Mouse (Mus musculus): ENCODE results near the gene Camk1d.
A peak's percentile ranks its signal among the peaks of the same experiment; 100 is the strongest.

Gene Camk1d

GRCm38 (mm10) chr2:5656326-5656725 is 58.0 kb downstream of the Camk1d start:
- no peak for DNase-seq

- DNase-seq = no peak
These were observed 62.2 kb downstream of the Camk1d start for GRCm38 (mm10) chr2:5652071-5652470.

GRCm38 (mm10) chr2:5651285-5651870 is 62.9 kb downstream of the Camk1d start:
- DNase-seq = no peak

- no peak for DNase-seq
These were observed 65.1 kb downstream of the Camk1d start for GRCm38 (mm10) chr2:5649226-5649625.

DNA sequence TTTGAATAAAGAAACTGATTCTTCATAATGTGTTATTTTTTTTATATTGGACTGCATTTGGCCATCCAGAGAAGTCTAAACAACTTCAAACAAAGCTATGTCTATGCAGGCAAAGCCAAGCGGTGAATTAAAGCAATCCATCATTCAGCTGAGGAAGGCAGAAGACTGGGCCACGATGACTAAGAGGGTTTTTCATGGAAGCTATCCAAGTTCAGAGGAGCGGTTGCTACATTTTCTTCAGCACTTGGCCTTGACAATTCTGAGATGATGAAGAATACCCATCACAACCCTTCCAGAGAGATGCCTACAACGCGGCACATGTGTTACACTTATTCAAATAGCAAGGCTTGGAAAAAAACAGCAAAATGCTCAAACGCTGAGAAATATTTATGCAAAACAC is 65.6 kb downstream of the Camk1d start:
- DNase-seq = no peak

DNA sequence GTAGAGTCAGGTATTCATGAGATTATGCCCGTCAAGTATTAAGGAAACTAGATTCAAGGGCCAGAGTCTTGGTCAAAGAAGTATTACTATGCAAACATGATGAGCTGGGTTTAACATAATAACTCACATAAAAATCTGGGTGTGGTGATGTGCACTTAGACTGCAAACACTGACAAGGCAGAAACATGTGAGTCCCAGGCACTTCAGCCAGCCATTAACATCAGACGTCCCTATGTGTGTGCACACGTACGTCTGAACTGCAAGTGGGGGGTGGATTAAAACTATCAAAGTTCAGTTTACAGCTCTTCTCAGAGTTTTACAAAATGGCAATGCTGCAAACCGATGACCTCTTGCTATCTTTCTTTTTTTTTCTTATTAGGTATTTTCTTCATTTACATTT is 68.0 kb downstream of the Camk1d start:
- DNase-seq = no peak

- DNase-seq = no peak
These were observed 68.7 kb downstream of the Camk1d start for GRCm38 (mm10) chr2:5645584-5645983.

- no peak for DNase-seq
These were observed 70.4 kb downstream of the Camk1d start for GRCm38 (mm10) chr2:5643937-5644336.

- DNase-seq = no peak
These were observed 71.1 kb downstream of the Camk1d start for GRCm38 (mm10) chr2:5643226-5643625.

DNA sequence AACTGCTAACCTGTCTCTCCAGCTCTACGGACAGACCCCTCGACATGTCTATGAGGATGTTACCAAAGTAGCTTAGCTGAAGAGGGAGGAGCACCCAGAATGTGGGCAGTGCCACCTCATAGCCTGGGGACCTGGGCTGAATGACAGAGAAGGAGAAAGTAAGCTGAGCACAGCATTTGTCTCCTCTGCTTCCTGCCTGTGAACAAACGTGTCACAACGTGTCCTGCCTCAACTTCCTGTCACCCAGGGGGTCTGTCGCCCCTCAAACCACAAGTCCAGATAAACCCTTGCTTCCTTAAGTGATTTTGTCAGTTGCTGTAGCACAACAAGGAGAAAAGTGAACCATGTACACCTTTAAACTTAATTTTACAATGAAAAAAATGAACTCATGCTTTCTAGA is 71.7 kb downstream of the Camk1d start:
- DNase-seq = peak; percentile 12 to 22

- DNase-seq = no peak
These were observed 72.6 kb downstream of the Camk1d start for GRCm38 (mm10) chr2:5641678-5642077.

GRCm38 (mm10) chr2:5640586-5640985 is 73.7 kb downstream of the Camk1d start:
- DNase-seq = no peak

DNA sequence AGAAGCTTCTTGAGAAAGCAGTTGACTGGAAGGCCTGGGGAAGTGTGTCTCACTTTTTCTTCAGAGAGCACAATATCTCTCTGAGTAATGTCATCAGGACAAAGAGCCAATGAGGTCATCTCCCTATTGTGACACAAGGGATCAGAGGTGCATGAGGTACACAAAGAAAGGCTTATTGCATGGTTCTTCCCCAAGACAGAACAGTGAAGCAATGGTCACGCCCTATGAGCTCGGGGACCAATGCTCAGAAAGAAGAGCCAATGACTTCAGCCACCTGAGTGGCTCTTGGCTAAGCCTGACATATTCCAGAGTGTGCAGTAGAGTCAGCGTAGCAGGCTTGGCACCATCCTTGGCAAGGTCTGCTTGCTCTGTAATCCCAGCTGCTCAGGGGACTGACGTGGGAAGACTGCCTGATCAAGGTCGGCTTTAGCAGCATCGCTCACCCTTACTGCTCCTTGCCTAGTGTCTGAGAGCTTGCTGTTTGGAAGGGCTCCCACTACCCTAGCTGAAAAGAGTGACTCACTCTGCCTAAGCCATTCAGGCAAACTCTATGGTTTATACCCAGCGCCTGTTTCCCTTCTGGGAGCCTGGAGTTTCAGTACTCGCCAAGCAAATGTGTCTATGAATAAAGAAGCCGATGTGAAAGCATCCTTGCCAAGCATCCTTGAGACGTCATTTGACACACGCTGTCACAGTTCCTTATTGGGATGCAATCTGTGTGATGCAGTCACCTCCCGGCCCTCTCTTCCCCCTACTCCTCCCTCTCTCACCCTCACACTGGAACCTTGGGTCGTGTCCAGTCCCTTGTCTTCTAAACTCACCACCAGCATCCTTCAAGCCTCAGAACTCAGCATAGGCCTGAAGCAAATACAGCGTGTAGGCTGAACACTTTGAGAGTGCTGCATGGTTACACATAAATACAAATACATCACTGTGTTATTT is 77.2 kb downstream of the Camk1d start:
- DNase-seq = no peak

- DNase-seq = no peak
These were observed 82.0 kb downstream of the Camk1d start for GRCm38 (mm10) chr2:5632355-5632684.

DNA sequence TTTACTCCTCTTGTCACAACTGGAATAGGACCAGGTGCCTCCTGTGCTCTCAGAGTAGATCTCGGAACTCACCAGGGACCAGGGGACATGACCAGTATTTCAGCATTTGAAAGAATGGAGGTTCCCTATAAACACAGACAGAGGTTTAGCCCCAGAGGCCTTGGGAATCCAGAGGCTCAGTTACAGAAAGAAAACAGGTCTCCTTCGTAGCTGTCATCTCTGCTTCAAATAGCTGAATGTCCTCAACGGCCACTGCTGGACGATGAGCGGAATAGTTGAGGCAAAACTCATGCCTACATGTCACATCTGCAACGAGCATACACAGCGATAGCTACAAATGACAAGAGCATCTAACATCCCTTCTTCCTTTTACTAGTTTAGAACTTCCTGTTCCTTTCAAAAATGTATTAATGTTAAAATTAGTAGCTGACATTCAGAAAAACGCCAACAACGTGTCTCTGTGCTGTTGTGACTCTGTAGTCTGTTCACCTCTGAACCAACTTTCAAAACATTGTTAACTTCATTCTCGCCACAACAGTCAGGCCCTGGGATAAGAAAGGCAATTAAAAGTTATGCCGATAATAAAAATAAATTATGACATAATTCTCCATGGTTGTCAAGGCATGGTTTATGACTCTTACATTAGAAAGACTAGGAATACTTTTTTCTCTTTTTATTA is 82.5 kb downstream of the Camk1d start:
- DNase-seq = no peak

DNA sequence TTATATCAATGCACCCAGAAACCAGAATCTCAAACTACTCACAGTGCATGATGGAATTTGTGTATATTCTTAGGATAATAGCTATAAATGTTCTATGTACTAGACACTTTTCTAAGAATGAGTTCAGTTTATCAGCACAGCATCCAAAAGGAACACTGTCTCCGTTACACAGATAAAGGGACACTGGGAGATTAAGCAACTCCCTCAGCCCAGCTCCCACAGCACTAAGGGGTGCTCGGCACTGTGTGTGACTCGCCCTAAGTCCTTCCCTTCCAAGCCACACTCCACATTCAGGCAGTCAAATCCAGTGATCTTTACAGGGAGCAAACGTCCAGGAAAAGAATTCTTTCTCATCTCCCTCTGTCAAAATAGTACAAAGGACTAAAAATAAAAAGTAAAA is 83.6 kb downstream of the Camk1d start:
- no peak for DNase-seq

- no peak for DNase-seq
These were observed 89.9 kb downstream of the Camk1d start for GRCm38 (mm10) chr2:5624379-5624778.

- no peak for DNase-seq
These were observed 95.9 kb downstream of the Camk1d start for GRCm38 (mm10) chr2:5618361-5618896.

- no peak for DNase-seq
These were observed 99.4 kb downstream of the Camk1d start for GRCm38 (mm10) chr2:5614896-5615295.

DNA sequence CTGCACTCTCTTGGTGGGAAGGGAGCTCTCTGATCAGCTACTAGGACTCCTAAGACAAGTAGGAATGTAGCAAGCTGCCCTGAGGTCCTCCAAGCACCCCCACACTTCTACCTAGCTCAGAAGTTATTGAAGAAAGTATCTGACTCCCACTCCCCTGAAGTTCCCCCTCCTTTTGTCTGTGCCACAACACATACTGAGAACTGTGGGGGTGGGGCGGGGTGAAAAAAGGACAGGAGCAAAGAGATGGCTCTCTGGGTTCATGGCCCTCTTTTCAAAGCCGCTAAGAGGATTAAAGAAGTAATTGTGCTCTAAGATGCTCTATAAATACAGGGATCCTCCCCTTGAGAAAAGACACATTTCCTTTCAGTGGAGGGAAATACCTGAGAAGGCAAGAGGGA is 100.0 kb downstream of the Camk1d start:
- no peak for DNase-seq

DNA sequence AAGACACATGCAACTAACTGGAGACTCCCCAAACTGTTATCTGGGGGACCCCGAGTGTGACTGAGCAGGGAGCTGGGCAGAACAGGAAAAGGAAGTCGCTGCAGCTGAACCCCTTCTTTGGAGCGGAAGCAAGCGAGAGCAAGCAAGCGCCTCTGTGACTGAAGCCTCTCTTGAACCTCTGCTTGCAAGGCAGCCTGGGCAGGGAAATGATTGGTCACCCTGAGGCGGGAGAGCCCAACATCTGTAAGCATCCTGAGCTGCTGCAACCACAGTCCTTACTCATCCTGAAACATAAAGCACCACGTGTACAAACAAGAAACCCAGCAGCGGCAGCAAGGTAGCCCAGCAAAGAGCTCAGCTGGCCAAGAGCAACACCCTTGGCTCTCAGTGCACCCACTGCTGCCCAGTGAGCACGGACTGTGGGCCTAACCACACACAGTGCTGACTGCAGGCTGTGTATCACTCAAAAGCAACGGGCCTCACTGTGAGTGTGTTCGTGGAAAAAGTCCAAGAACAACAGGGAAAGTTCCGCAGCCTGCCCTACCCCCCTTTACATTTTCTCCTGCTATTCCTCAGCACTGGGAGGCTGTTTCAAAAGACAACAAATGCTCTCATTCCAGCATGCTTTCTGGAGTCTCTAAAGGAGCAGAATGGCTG is 100.5 kb downstream of the Camk1d start:
- peak; percentile 17 to 18 for DNase-seq

DNA sequence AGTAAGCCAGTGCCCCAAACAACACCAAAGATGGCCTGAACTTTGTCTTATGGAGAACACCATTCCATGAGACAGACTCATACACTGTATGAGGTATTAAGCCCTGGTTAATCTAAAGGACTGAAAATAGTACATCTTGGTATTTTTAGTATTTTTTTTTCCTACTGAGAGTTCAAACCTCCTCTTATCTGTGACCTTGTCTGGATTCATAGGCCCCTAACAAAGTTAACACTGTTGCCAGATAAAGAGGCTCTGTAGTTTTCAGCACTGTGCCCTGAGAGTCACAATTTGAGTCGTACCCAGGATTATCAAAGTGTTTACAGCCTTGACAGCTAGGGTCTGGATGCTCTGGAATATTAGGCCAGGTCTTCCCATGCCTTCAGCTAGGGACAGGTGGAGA is 102.7 kb downstream of the Camk1d start:
- DNase-seq = no peak

GRCm38 (mm10) chr2:5610521-5610920 is 103.8 kb downstream of the Camk1d start:
- no peak for DNase-seq
